Mouse (Mus musculus) liver, embryonic 14.5 days (tissue): ENCODE data around the gene Ppm1f. TPM values are rescaled to one million over a fixed set of nuclear protein-coding genes. Genes with fewer than 3 reads are reported as not detected.
"Not testable (repeated sequence)": the region's sequence is repeated elsewhere in the genome, so short reads cannot be mapped to it uniquely, and the experiment has no call there.

ENCODE experiments used
- ATAC-seq: fragments of 200-750 bp; cut with Nextera tagmentation; 2 replicates; pipeline ENCODE4 v1.8.0; 2017; ENCODE audit warnings: moderate number of reproducible peaks, mild to moderate bottlenecking, moderate library complexity; ENCODE audit not compliant: insufficient read depth
- DNase-seq, 3 experiments: peaks; one replicate each; pipeline ENCODE4 v3.0.0-alpha.2; 2012 to 2013; ENCODE audit warnings: low read depth in 3 of 3, low spot score in 3 of 3
- H3K27ac ChIP-seq: fragments of 300-500 bp; sonication (generic); 2 replicates; pipeline ENCODE4 v1.5.1; 2014; ENCODE audit warnings: moderate library complexity, mild to moderate bottlenecking, control low read depth, inconsistent platforms
- H3K27me3 ChIP-seq: fragments of 300-500 bp; sonication (generic); 2 replicates; pipeline ENCODE4 v1.6.1; 2014; ENCODE audit warnings: mild to moderate bottlenecking, low read length, moderate library complexity; ENCODE audit not compliant: control insufficient read depth, insufficient read depth
- H3K36me3 ChIP-seq: fragments of 300-500 bp; sonication (generic); replicated peaks from 2 replicates; pipeline ENCODE4 v1.6.1; 2014; ENCODE audit warnings: low read depth; ENCODE audit not compliant: control insufficient read depth, insufficient read depth
- H3K4me1 ChIP-seq, 2 experiments: fragments of 200-500 bp in 1 of 2; fragments of 300-500 bp in 1 of 2; sonication (generic) in 1 of 2; replicated peaks; 2 replicates each; pipeline ENCODE4 v1.6.1; 2012 to 2014; ENCODE audit warnings: antibody characterized with exemption in 1 of 2, inconsistent platforms in 1 of 2, low read length in 1 of 2; ENCODE audit not compliant: control insufficient read depth in 2 of 2, insufficient read depth in 2 of 2
- H3K4me2 ChIP-seq: fragments of 300-500 bp; sonication (generic); 2 replicates; pipeline ENCODE4 v1.6.1; 2014; ENCODE audit warnings: low read depth, mild to moderate bottlenecking, control low read depth, moderate library complexity
- H3K4me3 ChIP-seq, 2 experiments: fragments of 200-500 bp in 1 of 2; fragments of 300-500 bp in 1 of 2; sonication (generic) in 1 of 2; 2 replicates each; pipeline ENCODE4 v1.5.1; 2012 to 2014; ENCODE audit warnings: low read depth in 2 of 2, low read length in 2 of 2, mild to moderate bottlenecking in 2 of 2, control low read depth in 1 of 2, inconsistent platforms in 1 of 2, moderate library complexity in 1 of 2; ENCODE audit not compliant: insufficient read depth in 1 of 2
- H3K9ac ChIP-seq: fragments of 300-500 bp; sonication (generic); replicated peaks from 2 replicates; pipeline ENCODE4 v1.6.1; 2014; ENCODE audit warnings: mild to moderate bottlenecking, control low read depth, moderate library complexity
- H3K9me3 ChIP-seq: fragments of 300-500 bp; sonication (generic); 2 replicates; pipeline ENCODE4 v1.6.1; 2016; ENCODE audit warnings: low read length, mixed read lengths; ENCODE audit not compliant: control insufficient read depth
- CTCF ChIP-seq: IDR thresholded peaks from 2 replicates; pipeline ENCODE4 v1.5.1; 2016; ENCODE audit warnings: antibody characterized with exemption, low read depth, control low read depth
- EP300 ChIP-seq: IDR thresholded peaks from 2 replicates; pipeline ENCODE4 v1.6.1; 2016; ENCODE audit warnings: antibody characterized with exemption, low read depth
- WGBS: fragments of 180-500 bp; shearing (Covaris S2); extraction: QIAGEN DNeasy Blood & Tissue Kit; methylation state at CpG from one replicate; pipeline ENCODE4 v1.1.7; 2014; ENCODE audit not compliant: insufficient replicate concordance; 5-methylcytosine and 5-hydroxymethylcytosine counted together
- polyA plus RNA-seq, 2 experiments: library from polyadenylated mRNA; depleted of rRNA in 1 of 2; stranded (reverse) in 1 of 2; unstranded in 1 of 2; fragments of >200 nt; fragmentation: Nextera tagmentation in 1 of 2; extraction: Ambion mirVana in 1 of 2; gene quantifications; 2 replicates each; pipeline versions ENCODE4 v1.2.1 to v1.2.3; 2012 to 2014

Ppm1f gene
- polyA plus RNA-seq, 2 experiments, result 3.8 to 5.3 TPM

DNA sequence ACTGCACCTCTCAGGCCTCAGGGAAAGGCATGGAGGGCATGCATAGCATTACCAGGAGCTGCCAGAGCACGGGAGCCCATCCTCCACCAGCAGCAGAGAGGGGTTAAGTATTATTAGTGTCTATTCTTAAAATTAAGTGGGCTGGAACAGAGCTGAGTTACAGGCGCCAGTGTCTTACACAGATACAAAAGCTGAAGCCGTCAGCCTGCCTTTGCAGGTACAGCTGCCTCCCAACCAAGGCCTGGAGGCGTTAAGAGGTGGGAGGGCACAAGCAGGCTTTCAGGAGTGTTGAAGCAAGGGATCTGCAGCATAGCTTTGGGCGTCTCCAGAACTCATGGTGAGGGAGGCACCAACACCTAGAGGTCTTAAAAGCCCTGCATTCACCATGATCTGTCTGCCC is 30.3 kb downstream of the Ppm1f start:
- no peak overlapping the region for H3K4me2 ChIP-seq
- DNase-seq, result no peak
- 70% methylated on average over 5 of the region's 5 CpGs for WGBS

DNA sequence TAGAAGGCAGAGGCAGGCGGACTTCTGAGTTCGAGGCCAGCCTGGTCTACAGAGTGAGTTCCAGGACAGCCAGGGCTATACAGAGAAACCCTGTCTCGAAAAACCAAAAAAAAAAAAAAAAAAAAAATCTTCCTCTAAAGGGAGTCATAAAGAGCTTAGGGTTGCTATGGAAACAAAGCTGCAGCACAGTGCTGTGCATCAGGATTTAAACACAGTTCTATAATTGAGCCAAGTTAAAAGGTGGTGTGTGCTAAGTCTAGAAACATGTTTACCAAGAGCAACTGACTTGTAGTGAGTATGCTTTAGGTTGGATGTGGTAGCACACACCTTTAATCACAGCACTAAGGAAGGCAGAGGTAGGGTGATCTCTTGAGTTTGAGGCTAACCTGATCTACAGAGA is 32.6 kb downstream of the Ppm1f start:
- WGBS, result 56% methylated on average over 3 of the region's 3 CpGs
- not testable (repeated sequence) for H3K4me1 ChIP-seq, H3K9me3 ChIP-seq, H3K27me3 ChIP-seq, H3K36me3 ChIP-seq, DNase-seq, H3K9ac ChIP-seq, H3K4me2 ChIP-seq, H3K4me3 ChIP-seq, H3K27ac ChIP-seq, ATAC-seq

More for the DNA sequence above, 30.3 kb downstream of the Ppm1f start:
- Histone ChIP-seq H3K27ac (no peak overlapping the region), H3K27me3 (no peaks in the 10 kb centered on the region), H3K4me3 (no peak overlapping the region), H3K4me1 (no peaks in the 10 kb centered on the region), H3K9me3 (no peaks in the 10 kb centered on the region), H3K9ac (no peak overlapping the region), H3K36me3 (no peaks in the 10 kb centered on the region; the same call in 1 of the 2 replicates)
- no peak for ATAC-seq
- TF ChIP-seq CTCF (no peak), EP300 (no peak)

DNA sequence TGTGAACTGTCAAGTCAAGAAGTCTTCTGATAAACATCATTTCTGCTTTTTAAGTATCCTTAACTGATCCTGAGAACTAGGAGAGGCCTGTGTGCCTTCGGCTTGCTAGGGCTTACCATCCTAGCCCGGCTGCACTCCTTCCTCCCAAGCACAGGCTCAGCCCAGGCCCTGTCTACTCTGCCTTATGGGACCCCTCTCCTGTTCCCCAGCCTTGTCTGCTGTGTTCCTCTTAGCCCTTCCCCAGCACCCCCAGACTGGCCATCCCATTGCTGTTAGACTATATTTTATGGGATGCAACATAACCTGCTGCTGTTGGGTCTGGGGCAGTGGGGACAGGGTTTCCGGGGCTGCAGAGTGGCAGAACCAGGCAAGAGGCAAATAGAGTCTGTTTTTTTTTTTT is 34.1 kb downstream of the Ppm1f start:
- Histone ChIP-seq H3K9ac (no peak overlapping the region), H3K27me3 (no peaks in the 10 kb centered on the region), H3K4me1 (no peaks in the 10 kb centered on the region), H3K9me3 (no peaks in the 10 kb centered on the region), H3K4me3 (no peak overlapping the region), H3K36me3 (no peaks in the 10 kb centered on the region), H3K4me2 (no peak overlapping the region), H3K27ac (no peak overlapping the region)
- 64% methylated on average over 3 of the region's 3 CpGs for WGBS
- ATAC-seq (no peak), DNase-seq (no peak)
- TF ChIP-seq EP300, result no peak
- TF ChIP-seq CTCF, result no peak

DNA sequence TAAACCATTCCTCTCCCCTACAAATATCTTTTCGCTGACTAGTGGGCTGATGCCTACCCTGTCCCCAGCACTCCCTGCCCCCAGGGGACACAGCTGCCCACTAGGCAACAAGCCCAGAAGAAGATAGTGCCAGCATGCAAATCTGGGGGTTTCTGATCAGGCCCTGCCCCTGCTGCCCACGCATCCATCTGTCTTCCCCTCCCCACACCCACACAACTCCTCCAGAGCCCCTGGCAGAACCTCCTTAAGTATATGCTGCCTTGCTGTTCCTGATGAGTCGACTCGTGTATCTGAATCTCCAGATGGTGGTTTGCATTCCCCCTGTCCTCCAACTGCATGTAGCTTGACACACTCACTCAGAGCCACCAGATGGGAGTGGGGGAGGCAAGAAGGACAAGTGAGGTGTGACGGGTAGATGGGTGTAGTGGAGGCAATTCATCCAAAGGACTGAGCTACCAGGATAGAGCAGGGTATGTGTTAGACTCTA is 34.6 kb downstream of the Ppm1f start:
- H3K9me3 ChIP-seq, result no peaks in the 10 kb centered on the region
- ATAC-seq, result no peak
- WGBS, result 53% methylated on average over 5 of the region's 5 CpGs
- no peaks in the 10 kb centered on the region for H3K27me3 ChIP-seq
- H3K4me3 ChIP-seq, result no peak overlapping the region
- H3K4me2 ChIP-seq, result no peak overlapping the region
- no peaks in the 10 kb centered on the region for H3K36me3 ChIP-seq
- DNase-seq, result no peak
- no peaks in the 10 kb centered on the region for H3K4me1 ChIP-seq
- no peak overlapping the region for H3K27ac ChIP-seq
- H3K9ac ChIP-seq, result no peak overlapping the region
- TF ChIP-seq EP300 (no peak), CTCF (no peak)

DNA sequence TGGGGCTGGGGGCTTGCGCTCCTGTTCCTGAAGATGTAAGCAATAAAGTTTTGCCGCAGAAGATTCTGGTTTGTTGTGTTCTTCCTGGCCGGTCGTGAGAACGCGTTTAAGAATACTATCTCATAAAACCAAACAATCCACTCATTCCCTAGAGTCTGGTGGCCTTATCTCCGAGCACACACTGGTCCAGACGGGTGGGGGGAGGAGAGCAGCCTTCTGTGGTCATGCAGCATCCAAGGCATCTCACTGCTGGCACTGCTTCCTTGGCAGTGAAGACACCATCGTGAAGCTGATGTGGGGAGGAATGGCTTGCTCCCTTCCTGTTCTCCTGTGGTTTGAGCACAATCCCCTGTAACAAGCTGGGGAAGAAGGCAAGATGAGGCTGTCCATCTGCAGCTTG is 43.3 kb downstream of the Ppm1f start:
- H3K4me3 ChIP-seq, result no peak overlapping the region
- no peaks in the 10 kb centered on the region for H3K27me3 ChIP-seq
- H3K9ac ChIP-seq, result no peak overlapping the region
- ATAC-seq (no peak), DNase-seq (no peak)
- WGBS, result 65% methylated on average over 9 of the region's 9 CpGs
- H3K4me2 ChIP-seq, result no peak overlapping the region
- H3K9me3 ChIP-seq, result no peaks in the 10 kb centered on the region
- TF ChIP-seq EP300 (no peak), CTCF (no peak)
- H3K27ac ChIP-seq, result no peak overlapping the region
- H3K36me3 ChIP-seq, result no peaks in the 10 kb centered on the region
- peaks cover 0 to 3% of the 10 kb centered on the region in 2 experiments; a peak in 1 of 4 replicates for H3K4me1 ChIP-seq
